Mouse (Mus musculus) midbrain, postnatal 0 days (tissue): ENCODE measurements around the gene Pde11a. TPM values are rescaled to one million over a fixed set of nuclear protein-coding genes. Genes with fewer than 3 reads are reported as not detected.

ENCODE experiments used
- ATAC-seq: fragments of 200-750 bp; cut with Nextera tagmentation; 2 replicates; pipeline ENCODE4 v1.8.0; 2017; ENCODE audit warnings: moderate number of reproducible peaks, mild to moderate bottlenecking, moderate TSS enrichment, moderate library complexity; ENCODE audit not compliant: low FRiP score
- DNase-seq: peaks from one replicate; pipeline ENCODE4 v3.0.0-alpha.2; 2015; ENCODE audit warnings: low spot score
- H3K27ac ChIP-seq: fragments of 300-500 bp; sonication (generic); 2 replicates; pipeline ENCODE4 v1.5.1; 2014; ENCODE audit warnings: low read depth, mild to moderate bottlenecking, low read length, mixed read lengths
- H3K27me3 ChIP-seq: fragments of 300-500 bp; sonication (generic); 2 replicates; pipeline ENCODE4 v1.6.1; 2014; ENCODE audit warnings: low read length, control low read depth, mixed read lengths; ENCODE audit not compliant: insufficient read depth
- H3K36me3 ChIP-seq: fragments of 300-500 bp; sonication (generic); 2 replicates; pipeline ENCODE4 v1.6.1; 2014; ENCODE audit warnings: low read length, control low read depth, mixed read lengths; ENCODE audit not compliant: insufficient read depth
- H3K4me1 ChIP-seq: fragments of 300-500 bp; sonication (generic); 2 replicates; pipeline ENCODE4 v1.6.1; 2014; ENCODE audit warnings: mild to moderate bottlenecking, control low read depth, antibody characterized with exemption, low read length, mixed read lengths; ENCODE audit not compliant: insufficient read depth
- H3K4me2 ChIP-seq: fragments of 300-500 bp; sonication (generic); 2 replicates; pipeline ENCODE4 v1.6.1; 2014; ENCODE audit warnings: low read depth, mild to moderate bottlenecking, low read length, mixed read lengths; ENCODE audit not compliant: poor library complexity, severe bottlenecking
- H3K4me3 ChIP-seq: fragments of 300-500 bp; sonication (generic); 2 replicates; pipeline ENCODE4 v1.5.1; 2014; ENCODE audit warnings: low read depth, mild to moderate bottlenecking, low read length, moderate library complexity
- H3K9ac ChIP-seq: fragments of 300-500 bp; sonication (generic); replicated peaks from 2 replicates; pipeline ENCODE4 v1.6.1; 2014; ENCODE audit warnings: mild to moderate bottlenecking, low read length, moderate library complexity, mixed read lengths; ENCODE audit not compliant: poor library complexity, severe bottlenecking
- H3K9me3 ChIP-seq: fragments of 300-500 bp; sonication (generic); 2 replicates; pipeline ENCODE4 v1.6.1; 2016; ENCODE audit warnings: low read length, control low read depth
- CTCF ChIP-seq: IDR thresholded peaks from 2 replicates; pipeline ENCODE4 v1.5.1; 2016; ENCODE audit warnings: antibody characterized with exemption, mild to moderate bottlenecking
- WGBS: fragments of 180-500 bp; shearing (Covaris S2); extraction: QIAGEN DNeasy Blood & Tissue Kit; methylation state at CpG from one replicate; pipeline ENCODE4 v1.1.7; 2014; 5-methylcytosine and 5-hydroxymethylcytosine counted together
- polyA plus RNA-seq: library from polyadenylated mRNA; unstranded; fragments of >200 nt; fragmentation: Nextera tagmentation; extraction: Ambion mirVana; gene quantifications from 2 replicates; pipeline ENCODE4 v1.2.1, GENCODE M21; 2015
- total RNA-seq: library from RNA; depleted of rRNA; stranded (reverse); fragments of >200 nt; gene quantifications from 2 replicates; pipeline ENCODE4 v1.2.3, GENCODE M21; 2014

Gene Pde11a
- total and polyA plus RNA-seq, 2 experiments from 2014 or later: 0.94 to 1.1 TPM

GRCm38 (mm10) chr2:75974131-75974530, 364.4 kb downstream of the Pde11a start:
- ATAC-seq: no peak
- WGBS: 77% methylated on average over 9 of the region's 9 CpGs
- H3K27me3 ChIP-seq: no peaks in the 10 kb centered on the region
- no peak overlapping the region for H3K9ac ChIP-seq
- no peak for TF ChIP-seq CTCF
- no peak overlapping the region for H3K4me2 ChIP-seq
- no peak overlapping the region for H3K4me3 ChIP-seq
- H3K4me1 ChIP-seq: no peaks in the 10 kb centered on the region
- H3K27ac ChIP-seq: no peak overlapping the region
- no peaks in the 10 kb centered on the region for H3K36me3 ChIP-seq
- DNase-seq: no peak
- H3K9me3 ChIP-seq: no peaks in the 10 kb centered on the region

GRCm38 (mm10) chr2:75964972-75965371, 373.6 kb downstream of the Pde11a start:
- Histone ChIP-seq H3K4me1 (no peaks in the 10 kb centered on the region; the same call in 1 of the 2 replicates), H3K4me3 (peak overlapping the region; percentile 16; the same call in 1 of the 2 replicates), H3K36me3 (no peaks in the 10 kb centered on the region), H3K4me2 (peak overlapping the region; percentile 47), H3K27me3 (no peaks in the 10 kb centered on the region), H3K27ac (no peak overlapping the region), H3K9ac (no peak overlapping the region), H3K9me3 (no peaks in the 10 kb centered on the region)
- 22% methylated on average over 5 of the region's 5 CpGs for WGBS
- DNase-seq (peak; percentile 89), ATAC-seq (peak; percentile 63; the same call in 1 of the 2 replicates)
- TF ChIP-seq CTCF: peak; percentile 77

DNA sequence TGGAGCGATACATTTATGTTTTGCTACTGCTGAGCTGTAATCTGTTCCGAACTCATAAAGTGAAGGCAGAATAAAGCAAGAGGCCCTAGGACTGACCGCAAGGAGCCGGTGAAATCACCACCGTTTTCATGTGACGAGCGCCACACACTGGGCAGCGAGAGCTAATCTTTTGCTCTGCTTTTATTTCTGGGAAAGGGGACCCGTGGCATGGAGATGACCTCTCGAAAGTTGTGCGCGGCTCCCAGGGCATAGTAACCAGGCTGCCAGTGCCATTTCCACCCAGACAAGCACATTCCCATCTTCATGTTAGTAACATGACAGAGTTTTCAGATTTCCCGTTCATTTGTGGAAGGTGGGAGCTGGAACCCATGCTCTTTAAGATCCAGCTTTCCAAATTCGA, 374.1 kb downstream of the Pde11a start:
- H3K4me1 ChIP-seq: no peaks in the 10 kb centered on the region; the same call in 1 of the 2 replicates
- 0 out of 2 replicates have a peak overlapping the region, but pooled peaks have one; percentile 19 for H3K9ac ChIP-seq
- no peaks in the 10 kb centered on the region for H3K36me3 ChIP-seq
- ATAC-seq (peak; percentile 52; the same call in 1 of the 2 replicates), DNase-seq (peak; percentile 76)
- peak overlapping the region; percentile 47 for H3K4me2 ChIP-seq
- no peaks in the 10 kb centered on the region for H3K9me3 ChIP-seq
- H3K4me3 ChIP-seq: peak overlapping the region; percentile 16
- peak; percentile 66 for TF ChIP-seq CTCF
- no peak overlapping the region for H3K27ac ChIP-seq
- WGBS: 11% methylated on average over 14 of the region's 14 CpGs
- no peaks in the 10 kb centered on the region for H3K27me3 ChIP-seq

DNA sequence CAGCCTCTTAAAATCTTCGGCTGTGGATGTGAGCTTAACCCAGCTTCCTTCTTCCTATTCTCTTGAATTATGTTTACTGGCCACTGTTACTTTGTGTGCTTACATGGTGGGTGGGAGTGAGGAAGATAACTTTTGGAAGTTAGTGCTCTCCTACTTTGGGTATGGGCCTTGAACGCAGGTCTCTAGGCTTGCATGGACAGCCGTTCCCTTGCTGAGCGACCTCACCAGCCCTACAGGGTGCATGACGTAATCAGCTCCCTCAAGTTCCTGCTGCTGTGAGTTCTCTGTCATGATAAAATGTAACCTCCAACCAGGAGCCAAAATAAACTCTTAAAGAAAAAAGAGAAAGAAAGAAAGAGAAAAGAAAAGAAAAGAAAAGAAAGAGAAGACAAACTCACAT, 374.5 kb downstream of the Pde11a start:
- H3K4me2 ChIP-seq: peak overlapping the region; percentile 47
- ATAC-seq (no peak), DNase-seq (no peak)
- no peaks in the 10 kb centered on the region for H3K9me3 ChIP-seq
- no peak for TF ChIP-seq CTCF
- H3K4me3 ChIP-seq: peak overlapping the region; percentile 16; the same call in 1 of the 2 replicates
- 67% methylated on average over 5 of the region's 5 CpGs for WGBS
- H3K27ac ChIP-seq: no peak overlapping the region
- no peak overlapping the region for H3K9ac ChIP-seq
- no peaks in the 10 kb centered on the region for H3K36me3 ChIP-seq
- H3K27me3 ChIP-seq: no peaks in the 10 kb centered on the region
- no peaks in the 10 kb centered on the region; the same call in 1 of the 2 replicates for H3K4me1 ChIP-seq

- DNase-seq (no peak), ATAC-seq (no peak)
- no peaks in the 10 kb centered on the region for H3K9me3 ChIP-seq
- no peak overlapping the region for H3K9ac ChIP-seq
- no peaks in the 10 kb centered on the region; the same call in 1 of the 2 replicates for H3K4me1 ChIP-seq
- 50% methylated on average over 10 of the region's 10 CpGs for WGBS
- no peak for TF ChIP-seq CTCF
- H3K4me3 ChIP-seq: no peak overlapping the region
- no peak overlapping the region for H3K27ac ChIP-seq
- no peaks in the 10 kb centered on the region for H3K36me3 ChIP-seq
- H3K4me2 ChIP-seq: no peak overlapping the region
- no peaks in the 10 kb centered on the region for H3K27me3 ChIP-seq
These were observed 375.2 kb downstream of the Pde11a start for GRCm38 (mm10) chr2:75963211-75963840.
